Mouse (Mus musculus): Measurements from ENCODE around the gene Mthfd1.

The Mthfd1 gene

GRCm38 (mm10) chr12:76303474-76303873 lies 48.4 kb downstream of the Mthfd1 start:
- no peak for DNase-seq (ENCODE audit: low spot score)

- no peak for DNase-seq (ENCODE audit: low spot score)
Measured at GRCm38 (mm10) chr12:76304199-76304598, 49.1 kb downstream of the Mthfd1 start.

GRCm38 (mm10) chr12:76305107-76305506 lies 50.0 kb downstream of the Mthfd1 start:
- DNase-seq (ENCODE audit: low spot score), result no peak

- no peak for DNase-seq (ENCODE audit: low spot score)
Measured at GRCm38 (mm10) chr12:76306852-76307561, 51.9 kb downstream of the Mthfd1 start.

- DNase-seq (ENCODE audit: low spot score), result no peak
Measured at GRCm38 (mm10) chr12:76307964-76308363, 52.9 kb downstream of the Mthfd1 start.

GRCm38 (mm10) chr12:76308436-76308835 lies 53.3 kb downstream of the Mthfd1 start:
- no peak for DNase-seq (ENCODE audit: low spot score)

- no peak for DNase-seq (ENCODE audit: low spot score)
Measured at GRCm38 (mm10) chr12:76310007-76310406, 54.9 kb downstream of the Mthfd1 start.

- DNase-seq (ENCODE audit: low spot score), result no peak
Measured at GRCm38 (mm10) chr12:76310633-76311032, 55.5 kb downstream of the Mthfd1 start.

GRCm38 (mm10) chr12:76311227-76311626 lies 56.1 kb downstream of the Mthfd1 start:
- no peak for DNase-seq (ENCODE audit: low spot score)

GRCm38 (mm10) chr12:76311951-76312350 lies 56.9 kb downstream of the Mthfd1 start:
- no peak for DNase-seq (ENCODE audit: low spot score)

GRCm38 (mm10) chr12:76318282-76319212 lies 63.4 kb downstream of the Mthfd1 start:
- DNase-seq (ENCODE audit: low spot score), result peak; percentile 45

- DNase-seq (ENCODE audit: low spot score), result peak; percentile 59
Measured at GRCm38 (mm10) chr12:76324679-76325431, 69.8 kb downstream of the Mthfd1 start, which contains the start of gene Akap5. Gene Akap5, plus strand, starts transcription at chr12:76324891.

- DNase-seq (ENCODE audit: low spot score), result no peak
Measured at GRCm38 (mm10) chr12:76326437-76327220, 71.5 kb downstream of the Mthfd1 start.

GRCm38 (mm10) chr12:76328567-76329354 lies 73.7 kb downstream of the Mthfd1 start:
- DNase-seq (ENCODE audit: low spot score), result no peak

GRCm38 (mm10) chr12:76333688-76334087 lies 78.6 kb downstream of the Mthfd1 start:
- no peak for DNase-seq (ENCODE audit: low spot score)

- no peak for DNase-seq (ENCODE audit: low spot score)
Measured at GRCm38 (mm10) chr12:76335641-76336040, 80.5 kb downstream of the Mthfd1 start.

GRCm38 (mm10) chr12:76336111-76336965 lies 81.2 kb downstream of the Mthfd1 start:
- no peak for DNase-seq (ENCODE audit: low spot score)

- peak; percentile 84 for DNase-seq (ENCODE audit: low spot score)
Measured at GRCm38 (mm10) chr12:76341080-76341479, 86.0 kb downstream of the Mthfd1 start.

GRCm38 (mm10) chr12:76345759-76346455 lies 90.8 kb downstream of the Mthfd1 start:
- no peak for DNase-seq (ENCODE audit: low spot score)

Measured in layer of hippocampus, adult 11-12 months (tissue).